Mouse (Mus musculus): Measurements from ENCODE around the gene Fbxl4. TPM values are rescaled to one million over a fixed set of nuclear protein-coding genes. Genes with fewer than 3 reads are reported as not detected.

Fbxl4 gene
- polyA plus RNA-seq (2017; shearing (Covaris generic)) = 20.8 TPM

DNA sequence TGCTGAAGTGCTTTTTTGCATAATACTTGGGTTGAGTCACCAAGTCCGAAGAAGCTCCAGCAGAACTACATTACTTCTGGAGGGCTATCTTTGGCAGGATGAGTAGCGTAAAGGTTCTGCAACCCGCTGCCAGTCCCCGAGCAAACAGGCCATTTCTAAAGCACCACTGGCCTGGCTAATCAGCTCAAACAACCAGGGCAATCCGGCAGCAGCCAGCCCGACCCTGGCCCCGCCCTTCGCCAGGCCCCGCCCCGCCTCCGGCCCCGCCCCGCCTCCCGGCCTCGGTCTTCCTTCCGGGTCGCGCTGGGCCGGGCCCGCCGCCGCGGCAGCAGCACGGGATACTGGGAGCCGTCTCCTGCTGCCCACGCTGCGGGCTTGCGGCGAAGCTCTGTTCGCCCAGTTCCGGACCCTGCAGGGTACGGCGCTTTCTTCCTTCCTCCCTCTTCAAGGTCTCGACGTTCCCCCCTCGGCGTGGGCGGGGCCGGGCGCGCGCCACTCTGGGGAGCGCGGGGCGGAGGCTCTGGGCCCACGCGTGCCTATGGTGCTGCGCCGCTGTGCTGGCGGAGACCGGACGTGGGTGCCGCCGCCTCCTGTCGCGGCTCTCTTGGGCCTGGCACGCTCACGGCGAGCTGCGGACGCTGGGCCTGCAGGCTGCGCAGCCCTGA lies at the start of gene Fbxl4:
TSS of gene Fbxl4 (plus strand) at position 278 of the 665 bp plus-strand sequence.

Other genes with a start within 250 kb of the Fbxl4 start
- gene Pou3f2, start 130.8 kb downstream of the Fbxl4 start, polyA plus RNA-seq (2017; shearing (Covaris generic)) = 0.11 TPM

Measured in CD4-positive, CD25-positive, alpha-beta regulatory T cell (primary cell).